Mouse (Mus musculus): Measurements from ENCODE around the gene Slc36a4. TPM values are rescaled to one million over a fixed set of nuclear protein-coding genes. Genes with fewer than 3 reads are reported as not detected.

Slc36a4 gene
- polyA plus RNA-seq, 1 experiment, result 4.7 TPM

DNA sequence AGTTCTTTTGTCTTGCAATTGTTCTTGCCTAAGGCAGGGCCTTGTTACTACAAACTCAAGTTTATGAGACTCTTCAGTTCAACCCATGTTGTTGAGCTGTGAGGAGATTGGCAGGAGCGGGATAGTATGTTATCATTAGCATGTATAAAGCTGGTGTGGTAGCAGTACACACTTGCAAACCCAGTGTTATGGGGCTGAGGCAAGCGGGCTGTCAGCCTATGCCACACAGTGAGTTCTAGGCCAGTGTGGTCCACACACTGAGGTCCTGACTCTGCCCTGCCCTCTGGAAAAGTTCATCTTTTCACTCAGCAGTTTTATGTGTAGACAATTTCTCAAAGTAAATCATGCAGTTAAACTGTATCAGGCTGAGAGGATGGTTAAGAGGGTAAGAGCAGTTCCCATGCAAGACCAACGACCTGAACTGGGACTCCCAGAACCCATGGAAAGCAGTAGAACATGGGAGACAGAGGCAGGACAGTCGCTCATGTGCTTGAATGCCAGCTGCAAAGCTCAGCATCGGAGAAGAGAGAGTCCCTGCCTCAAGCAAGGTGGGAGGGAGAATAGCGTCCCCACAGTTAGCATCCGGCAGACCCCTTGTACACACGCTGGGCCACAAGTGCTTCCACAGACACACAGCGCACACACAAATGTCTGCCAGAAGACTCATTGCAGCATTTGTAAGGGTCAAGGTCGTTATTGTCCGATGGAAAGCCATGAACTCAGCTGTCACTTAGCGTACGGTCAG is 1.5 kb downstream of the Slc36a4 start:
- no peaks in the 10 kb centered on the region for H3K27me3 ChIP-seq (ENCODE audit: control insufficient read depth, insufficient read depth, low read length)
- no peak overlapping the region for H3K4me3 ChIP-seq (ENCODE audit: control insufficient read depth, insufficient read depth, low read length)
- H3K27ac ChIP-seq (ENCODE audit: control insufficient read depth, insufficient read depth, low read length), result no peak overlapping the region
- no peaks in the 10 kb centered on the region for H3K36me3 ChIP-seq (ENCODE audit: control insufficient read depth, insufficient read depth, low read length)
- 96% methylated on average over 13 of the region's 13 CpGs for WGBS
- peaks cover 4% of the 10 kb centered on the region for H3K4me1 ChIP-seq (replicated peaks; ENCODE audit: control insufficient read depth, insufficient read depth, low read length)
- TF ChIP-seq POLR2A (IDR thresholded peaks at IDR 0.05; ENCODE audit: control insufficient read depth, extremely low read depth, insufficient read depth, low read length, poor library complexity), result no peak
- TF ChIP-seq CTCF (IDR thresholded peaks at IDR 0.05; ENCODE audit: borderline replicate concordance, control insufficient read depth, extremely low read depth, insufficient read depth, low read length, poor library complexity), result no peak
- no peak for DNase-seq

DNA sequence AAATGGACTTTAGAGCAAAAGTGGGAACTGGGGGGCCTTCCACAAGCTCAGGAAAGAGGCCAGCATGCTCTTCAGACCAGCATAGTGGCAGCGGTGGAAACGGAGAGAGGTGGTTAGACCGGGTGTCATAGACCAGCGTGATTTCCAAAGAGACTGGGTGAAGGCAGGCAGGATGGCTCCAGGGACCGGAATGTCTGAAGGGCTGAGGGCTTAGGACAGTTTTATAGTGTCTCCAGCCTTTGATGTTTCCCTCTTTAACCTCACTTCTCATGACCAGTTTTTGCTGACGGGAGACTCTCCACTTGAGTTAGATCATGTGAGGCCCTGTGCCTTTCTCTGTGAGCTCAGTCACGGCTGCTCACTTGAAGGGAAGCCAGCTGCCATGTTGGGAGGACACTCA is 2.1 kb downstream of the Slc36a4 start:
- TF ChIP-seq POLR2A (IDR thresholded peaks at IDR 0.05; ENCODE audit: control insufficient read depth, extremely low read depth, insufficient read depth, low read length, poor library complexity), result no peak
- TF ChIP-seq CTCF (IDR thresholded peaks at IDR 0.05; ENCODE audit: borderline replicate concordance, control insufficient read depth, extremely low read depth, insufficient read depth, low read length, poor library complexity), result no peak
- Histone ChIP-seq H3K27me3 (ENCODE audit: control insufficient read depth, insufficient read depth, low read length) (no peaks in the 10 kb centered on the region), H3K4me1 (replicated peaks; ENCODE audit: control insufficient read depth, insufficient read depth, low read length) (peaks cover 4% of the 10 kb centered on the region), H3K4me3 (ENCODE audit: control insufficient read depth, insufficient read depth, low read length) (no peak overlapping the region), H3K36me3 (ENCODE audit: control insufficient read depth, insufficient read depth, low read length) (no peaks in the 10 kb centered on the region), H3K27ac (ENCODE audit: control insufficient read depth, insufficient read depth, low read length) (no peak overlapping the region)
- DNase-seq, result no peak
- WGBS, result 95% methylated on average over 7 of the region's 7 CpGs

- no peak overlapping the region for H3K27ac ChIP-seq (ENCODE audit: control insufficient read depth, insufficient read depth, low read length)
- 75% methylated on average over 4 of the region's 4 CpGs for WGBS
- no peaks in the 10 kb centered on the region for H3K27me3 ChIP-seq (ENCODE audit: control insufficient read depth, insufficient read depth, low read length)
- DNase-seq, result no peak
- no peak for TF ChIP-seq CTCF (IDR thresholded peaks at IDR 0.05; ENCODE audit: borderline replicate concordance, control insufficient read depth, extremely low read depth, insufficient read depth, low read length, poor library complexity)
- no peak overlapping the region for H3K4me3 ChIP-seq (ENCODE audit: control insufficient read depth, insufficient read depth, low read length)
- H3K4me1 ChIP-seq (replicated peaks; ENCODE audit: control insufficient read depth, insufficient read depth, low read length), result peaks cover 4% of the 10 kb centered on the region
- H3K36me3 ChIP-seq (ENCODE audit: control insufficient read depth, insufficient read depth, low read length), result no peaks in the 10 kb centered on the region
Measured at GRCm38 (mm10) chr9:15714792-15715191, 5.3 kb downstream of the Slc36a4 start.

DNA sequence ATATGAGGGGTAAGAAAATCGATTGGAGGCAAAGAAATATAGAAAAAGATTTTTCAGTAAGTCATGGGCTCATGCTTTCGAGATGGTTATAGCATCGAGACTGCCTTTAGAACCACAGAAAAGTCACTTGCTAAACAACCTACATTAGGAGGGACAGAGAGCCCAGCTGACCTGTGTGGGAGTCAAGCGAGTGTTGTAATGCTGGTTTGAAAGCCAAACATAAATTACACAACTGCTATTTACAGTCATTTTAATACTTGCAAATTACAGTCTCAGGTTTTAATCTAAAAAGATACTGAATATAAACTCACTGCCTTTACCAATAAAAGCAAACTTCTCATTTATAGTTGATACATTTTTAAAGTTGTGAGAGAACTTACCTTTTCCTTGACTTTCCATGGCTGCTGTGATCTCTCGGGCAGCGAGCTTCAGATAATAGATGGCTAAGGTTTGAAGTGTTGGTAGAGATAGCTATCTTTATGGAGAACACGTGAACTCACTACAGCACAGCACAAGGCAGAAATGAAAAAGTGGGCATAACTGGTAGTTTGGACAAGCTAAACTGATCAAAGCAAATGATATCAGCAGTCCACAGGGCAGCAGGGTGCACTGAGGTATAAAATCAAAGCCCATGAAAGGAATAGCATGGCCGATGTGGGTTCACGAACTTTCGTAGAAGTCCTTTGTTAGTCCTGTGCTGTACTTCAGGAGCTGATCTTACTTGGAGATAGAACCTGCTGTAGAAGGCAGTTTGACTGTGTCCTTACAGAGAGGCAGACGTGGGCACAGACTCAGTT is 5.9 kb downstream of the Slc36a4 start:
- no peak for TF ChIP-seq POLR2A (IDR thresholded peaks at IDR 0.05; ENCODE audit: control insufficient read depth, extremely low read depth, insufficient read depth, low read length, poor library complexity)
- no peak for TF ChIP-seq CTCF (IDR thresholded peaks at IDR 0.05; ENCODE audit: borderline replicate concordance, control insufficient read depth, extremely low read depth, insufficient read depth, low read length, poor library complexity)
- H3K4me1 ChIP-seq (replicated peaks; ENCODE audit: control insufficient read depth, insufficient read depth, low read length), result no peaks in the 10 kb centered on the region
- no peaks in the 10 kb centered on the region for H3K27me3 ChIP-seq (ENCODE audit: control insufficient read depth, insufficient read depth, low read length)
- WGBS, result 94% methylated on average over 11 of the region's 11 CpGs
- no peaks in the 10 kb centered on the region for H3K36me3 ChIP-seq (ENCODE audit: control insufficient read depth, insufficient read depth, low read length)
- H3K4me3 ChIP-seq (ENCODE audit: control insufficient read depth, insufficient read depth, low read length), result no peak overlapping the region
- no peak for DNase-seq
- H3K27ac ChIP-seq (ENCODE audit: control insufficient read depth, insufficient read depth, low read length), result no peak overlapping the region

DNA sequence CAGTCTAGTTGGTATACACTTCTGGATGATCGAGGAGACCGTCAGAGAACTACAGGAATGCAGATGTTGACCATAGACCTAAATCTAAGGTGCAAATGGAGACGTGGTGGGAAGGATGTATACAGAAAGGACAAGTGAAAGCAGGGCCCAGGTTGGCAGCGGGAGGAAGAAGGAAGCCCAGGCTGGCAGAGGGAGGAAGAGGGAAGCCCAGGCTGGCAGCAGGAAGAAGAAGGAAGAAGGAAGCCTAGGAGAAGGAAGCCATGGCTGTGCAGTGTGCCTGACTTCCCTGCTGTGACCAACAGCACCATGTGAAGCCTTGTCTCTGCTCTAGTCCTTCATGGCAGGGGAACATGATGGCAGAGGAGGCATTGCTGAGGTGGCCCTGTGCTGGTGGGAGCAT is 7.8 kb downstream of the Slc36a4 start:
- Histone ChIP-seq H3K27me3 (ENCODE audit: control insufficient read depth, insufficient read depth, low read length) (no peaks in the 10 kb centered on the region), H3K27ac (ENCODE audit: control insufficient read depth, insufficient read depth, low read length) (no peak overlapping the region), H3K4me3 (ENCODE audit: control insufficient read depth, insufficient read depth, low read length) (no peak overlapping the region), H3K36me3 (ENCODE audit: control insufficient read depth, insufficient read depth, low read length) (no peaks in the 10 kb centered on the region), H3K4me1 (replicated peaks; ENCODE audit: control insufficient read depth, insufficient read depth, low read length) (no peaks in the 10 kb centered on the region)
- WGBS, result 84% methylated on average over 4 of the region's 4 CpGs
- TF ChIP-seq POLR2A (IDR thresholded peaks at IDR 0.05; ENCODE audit: control insufficient read depth, extremely low read depth, insufficient read depth, low read length, poor library complexity), result no peak
- no peak for DNase-seq

- WGBS, result 96% methylated on average over 6 of the region's 6 CpGs
- H3K4me3 ChIP-seq (ENCODE audit: control insufficient read depth, insufficient read depth, low read length), result no peak overlapping the region
- H3K4me1 ChIP-seq (replicated peaks; ENCODE audit: control insufficient read depth, insufficient read depth, low read length), result no peaks in the 10 kb centered on the region
- H3K36me3 ChIP-seq (ENCODE audit: control insufficient read depth, insufficient read depth, low read length), result no peaks in the 10 kb centered on the region
- H3K27me3 ChIP-seq (ENCODE audit: control insufficient read depth, insufficient read depth, low read length), result no peaks in the 10 kb centered on the region
- no peak for DNase-seq
- no peak overlapping the region for H3K27ac ChIP-seq (ENCODE audit: control insufficient read depth, insufficient read depth, low read length)
- TF ChIP-seq POLR2A (IDR thresholded peaks at IDR 0.05; ENCODE audit: control insufficient read depth, extremely low read depth, insufficient read depth, low read length, poor library complexity) (no peak), CTCF (IDR thresholded peaks at IDR 0.05; ENCODE audit: borderline replicate concordance, control insufficient read depth, extremely low read depth, insufficient read depth, low read length, poor library complexity) (no peak)
Measured at GRCm38 (mm10) chr9:15718295-15718694, 8.8 kb downstream of the Slc36a4 start.
